Mouse (Mus musculus) layer of hippocampus, postnatal 14 days (tissue): Measurements from ENCODE around the gene Efcc1. TPM values are rescaled to one million over a fixed set of nuclear protein-coding genes. Genes with fewer than 3 reads are reported as not detected.

Experiments
- DNase-seq, 2 experiments: peaks; one replicate each; pipeline ENCODE4 v3.0.0; 2021 to 2022; ENCODE audit warnings: low spot score in 2 of 2, mixed read lengths in 1 of 2
- total RNA-seq, 2 experiments: library from RNA; stranded (reverse); gene quantifications; 2 replicates each; pipeline ENCODE4 v1.2.3; 2021

Gene Efcc1
- total RNA-seq, 2 experiments from 2014 or later, result 4.1 to 5.0 TPM

DNA sequence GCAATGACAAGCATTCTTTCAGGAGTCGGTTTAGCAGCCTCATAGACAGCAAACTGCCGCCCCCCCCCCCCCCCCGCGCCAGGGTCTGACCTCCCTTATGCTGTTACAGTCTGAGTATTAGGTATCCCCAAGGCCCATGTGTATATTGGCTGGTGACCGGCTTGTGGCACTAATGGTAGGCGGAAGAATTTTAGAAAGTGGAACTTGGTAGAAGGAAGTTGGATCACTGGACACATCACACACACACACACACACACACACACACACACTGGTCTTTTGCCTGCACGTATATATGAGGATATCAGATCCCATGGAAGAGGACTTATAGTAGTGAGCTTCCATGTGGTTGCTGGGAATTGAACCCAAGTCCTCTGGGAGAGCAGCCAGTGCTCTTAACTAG, 71.8 kb downstream of the Efcc1 start:
- no peak for DNase-seq

DNA sequence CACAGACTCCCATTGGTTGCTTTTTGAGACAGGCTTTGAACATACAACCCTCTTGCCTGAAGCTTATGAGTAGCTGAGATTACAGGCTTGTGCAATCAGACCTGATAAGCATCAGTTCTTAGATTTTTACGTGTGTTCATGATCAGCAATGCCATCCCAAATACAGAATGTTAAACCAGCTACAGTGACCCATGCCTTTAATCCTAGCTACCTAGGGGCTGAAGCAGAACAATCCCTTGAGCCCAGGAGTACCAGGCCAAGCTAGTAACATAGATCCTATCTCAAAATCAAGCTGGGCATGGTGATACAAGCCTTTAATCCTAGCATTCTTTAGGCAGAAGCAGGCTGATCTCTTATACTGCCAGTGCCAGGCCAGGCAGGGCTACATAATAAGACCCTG, 73.4 kb downstream of the Efcc1 start:
- no peak for DNase-seq

DNA sequence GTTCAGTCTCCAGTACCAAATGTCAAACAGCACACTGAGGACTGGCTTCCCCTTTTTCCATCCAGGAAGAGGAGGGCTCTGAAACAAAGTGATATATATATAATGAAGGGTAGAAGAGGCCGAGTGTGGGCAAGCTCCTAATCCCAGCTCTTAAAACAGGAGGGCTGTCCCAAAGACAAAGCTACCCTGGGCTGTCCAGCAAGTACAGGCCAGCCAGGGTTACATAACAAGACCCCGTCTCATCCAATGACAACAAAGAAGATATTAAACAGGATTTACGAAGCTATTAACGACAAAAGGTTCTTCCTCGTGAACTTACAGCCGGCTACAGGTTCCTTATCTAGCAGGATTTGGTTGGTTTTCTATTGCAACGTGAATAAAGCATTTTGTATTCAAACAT, 74.2 kb downstream of the Efcc1 start:
- no peak for DNase-seq

DNA sequence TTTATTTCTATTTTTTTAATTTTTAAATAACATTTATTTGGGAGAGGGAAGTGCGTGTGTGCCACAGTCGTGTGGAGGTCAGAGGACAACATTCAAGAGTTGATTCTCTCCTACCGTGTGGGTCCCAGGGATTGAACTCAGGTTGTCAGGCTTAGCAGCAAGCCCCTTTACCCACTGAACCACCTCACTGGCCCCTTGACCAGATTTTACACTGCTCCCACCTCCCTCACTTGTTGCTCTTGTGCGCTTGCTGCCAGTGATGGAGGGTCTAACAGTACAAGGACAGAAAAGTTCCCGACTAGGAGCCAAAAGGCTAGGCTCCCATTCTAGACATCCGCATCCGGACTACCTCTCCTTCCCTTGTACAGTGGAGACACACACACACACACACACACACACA, 74.8 kb downstream of the Efcc1 start:
- DNase-seq, result no peak

Other genes starting within 250 kb of the Efcc1 start
- 1 to 10 TPM; 2.7 to 3.3 TPM for gene Arhgap25, start 197.6 kb upstream of the Efcc1 start, total RNA-seq
- under 1 TPM; 0.48 to 0.55 TPM for gene Prokr1, start 140.1 kb upstream of the Efcc1 start, total RNA-seq
- 1 to 10 TPM; 7.3 to 7.4 TPM for gene Aplf, start 58.7 kb upstream of the Efcc1 start, total RNA-seq
- gene Gp9, start 47.2 kb downstream of the Efcc1 start, total RNA-seq, result under 1 TPM; 0.39 to 0.60 TPM
- 10 to 100 TPM; 17.2 to 21.9 TPM for gene Rab43, start 81.3 kb downstream of the Efcc1 start, total RNA-seq
- gene Gm45140, start 104.9 kb downstream of the Efcc1 start, total RNA-seq, result 1 to 10 TPM; 2.0 to 3.0 TPM
- gene Isy1, start 107.9 kb downstream of the Efcc1 start, total RNA-seq, result 10 to 100 TPM; 28.9 to 33.8 TPM
- 100 to 1,000 TPM; 231 to 244 TPM for gene Cnbp, start 120.2 kb downstream of the Efcc1 start, total RNA-seq
- gene Copg1, start 156.9 kb downstream of the Efcc1 start, total RNA-seq, result 100 to 1,000 TPM; 201 to 215 TPM
- gene Hmces, start 183.1 kb downstream of the Efcc1 start, total RNA-seq, result 10 to 100 TPM; 24.4 to 26.3 TPM